Mouse (Mus musculus): ENCODE results near the gene Ccdc170. TPM values are rescaled to one million over a fixed set of nuclear protein-coding genes. Genes with fewer than 3 reads are reported as not detected.

The Ccdc170 gene
- polyA plus RNA-seq, 1 experiment from 2014 or later, result not detected

DNA sequence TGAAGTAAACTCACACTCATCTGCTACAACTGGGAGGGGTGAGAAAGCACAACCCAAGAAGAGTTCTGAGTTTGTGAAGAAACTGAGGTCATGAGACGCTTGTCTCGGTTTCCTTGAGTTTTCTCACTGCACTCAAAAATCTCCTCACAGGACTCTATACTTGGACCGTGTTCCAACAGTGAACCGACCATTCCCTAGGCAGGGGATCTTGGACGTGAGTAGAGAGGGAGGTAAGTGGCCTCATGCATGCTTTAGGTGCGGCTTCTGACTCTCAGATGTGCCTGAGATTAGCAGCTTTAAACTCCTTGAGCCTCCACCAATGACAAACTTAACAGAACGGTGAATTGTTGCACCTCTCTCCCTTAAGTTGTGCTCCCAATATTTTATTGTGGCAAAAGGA lies 16.5 kb upstream of the Ccdc170 start:
- H3K36me3 ChIP-seq (replicated peaks; ENCODE audit: insufficient read depth, low read length), result no peaks in the 10 kb centered on the region
- DNase-seq (no peak), ATAC-seq (no peak)
- H3K4me1 ChIP-seq (ENCODE audit: insufficient read depth), result no peaks in the 10 kb centered on the region
- H3K27me3 ChIP-seq (ENCODE audit: insufficient read depth, low read length), result no peaks in the 10 kb centered on the region
- no peaks in the 10 kb centered on the region for H3K9me3 ChIP-seq (ENCODE audit: low read length)
- no peak overlapping the region for H3K4me2 ChIP-seq (ENCODE audit: low read depth, low read length)
- TF ChIP-seq EP300 (IDR thresholded peaks at IDR 0.05; ENCODE audit: low read depth), result no peak
- no peak for TF ChIP-seq CTCF (IDR thresholded peaks at IDR 0.05; ENCODE audit: low read depth)
- H3K9ac ChIP-seq (replicated peaks), result no peak overlapping the region
- H3K27ac ChIP-seq (ENCODE audit: low read depth), result no peak overlapping the region
- no peak overlapping the region for H3K4me3 ChIP-seq (ENCODE audit: low read depth, low read length)
- 77% methylated on average over 7 of the region's 7 CpGs for WGBS (ENCODE audit: insufficient replicate concordance)

DNA sequence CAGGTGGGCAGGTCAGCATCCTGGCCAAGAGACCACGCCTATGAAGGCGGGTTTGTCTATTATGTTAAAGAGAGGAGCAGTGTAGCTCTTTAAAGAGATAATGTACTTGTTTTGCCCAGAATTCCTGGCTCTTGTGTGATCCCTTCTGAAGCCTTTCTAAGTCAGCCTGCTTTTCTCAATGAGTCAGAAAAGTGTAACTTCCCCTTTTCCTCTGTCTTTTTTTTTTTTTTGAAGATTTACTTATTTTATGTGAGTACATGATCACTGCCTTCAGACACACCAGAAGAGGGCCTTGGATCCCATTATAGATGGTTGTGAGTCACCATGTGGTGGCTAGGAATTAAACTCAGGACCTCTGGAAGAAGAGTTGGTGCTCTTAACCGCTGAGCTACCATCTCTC lies 12.9 kb upstream of the Ccdc170 start:
- DNase-seq (no peak), ATAC-seq (no peak)
- Histone ChIP-seq H3K4me3 (ENCODE audit: low read depth, low read length) (no peak overlapping the region), H3K4me2 (ENCODE audit: low read depth, low read length) (no peak overlapping the region), H3K9me3 (ENCODE audit: low read length) (no peaks in the 10 kb centered on the region), H3K4me1 (ENCODE audit: insufficient read depth) (no peaks in the 10 kb centered on the region), H3K27me3 (ENCODE audit: insufficient read depth, low read length) (no peaks in the 10 kb centered on the region), H3K27ac (ENCODE audit: low read depth) (no peak overlapping the region), H3K36me3 (replicated peaks; ENCODE audit: insufficient read depth, low read length) (no peaks in the 10 kb centered on the region), H3K9ac (replicated peaks) (no peak overlapping the region)
- TF ChIP-seq EP300 (IDR thresholded peaks at IDR 0.05; ENCODE audit: low read depth), result no peak
- 70% methylated on average over 3 of the region's 3 CpGs for WGBS (ENCODE audit: insufficient replicate concordance)

DNA sequence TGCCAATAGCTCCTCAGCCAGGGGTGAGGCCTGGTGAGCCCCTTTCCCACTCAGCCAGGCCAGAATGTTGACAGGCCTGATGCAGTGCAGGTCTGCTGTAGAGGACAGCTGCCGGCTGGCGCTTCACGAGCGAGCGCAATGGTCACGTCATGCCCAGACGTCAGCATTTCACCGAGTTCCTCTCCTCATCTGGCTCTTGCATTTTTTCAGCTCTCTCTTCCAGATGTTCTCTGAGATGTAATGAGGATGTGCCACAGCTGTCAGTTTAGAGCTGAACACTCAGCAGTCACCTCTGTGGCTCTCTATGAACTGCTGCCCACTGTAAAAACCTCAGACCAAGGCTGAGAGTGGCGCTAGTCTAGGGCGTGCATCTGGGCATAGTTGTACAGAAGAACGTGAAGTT lies 8.7 kb upstream of the Ccdc170 start:
- Histone ChIP-seq H3K9ac (replicated peaks) (no peak overlapping the region), H3K4me2 (ENCODE audit: low read depth, low read length) (no peak overlapping the region), H3K4me1 (ENCODE audit: insufficient read depth) (no peaks in the 10 kb centered on the region), H3K27ac (ENCODE audit: low read depth) (no peak overlapping the region), H3K9me3 (ENCODE audit: low read length) (no peaks in the 10 kb centered on the region), H3K4me3 (ENCODE audit: low read depth, low read length) (no peak overlapping the region), H3K36me3 (replicated peaks; ENCODE audit: insufficient read depth, low read length) (no peaks in the 10 kb centered on the region), H3K27me3 (ENCODE audit: insufficient read depth, low read length) (no peaks in the 10 kb centered on the region)
- 78% methylated on average over 11 of the region's 11 CpGs for WGBS (ENCODE audit: insufficient replicate concordance)
- DNase-seq (no peak), ATAC-seq (no peak)
- TF ChIP-seq EP300 (IDR thresholded peaks at IDR 0.05; ENCODE audit: low read depth) (no peak), CTCF (IDR thresholded peaks at IDR 0.05; ENCODE audit: low read depth) (no peak)

DNA sequence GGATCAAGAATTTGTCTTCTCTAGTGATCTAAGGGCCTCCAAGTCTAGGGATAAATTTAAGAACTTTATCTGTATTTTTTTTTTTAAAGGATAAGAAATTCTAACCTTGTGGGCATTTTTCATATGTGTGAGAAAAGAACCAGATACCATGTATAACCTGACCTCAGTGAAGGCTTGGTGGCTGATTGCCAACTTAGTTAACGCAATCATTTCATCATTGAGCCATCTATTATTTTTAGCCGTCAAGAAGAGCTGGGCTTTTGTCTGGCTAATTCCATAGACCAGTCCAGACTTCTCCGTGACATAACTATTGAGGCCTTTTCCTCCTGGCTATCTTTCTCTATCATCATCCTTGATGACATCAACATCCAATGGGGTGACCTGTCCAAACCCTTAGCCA lies 6.9 kb upstream of the Ccdc170 start:
- TF ChIP-seq CTCF (IDR thresholded peaks at IDR 0.05; ENCODE audit: low read depth), result no peak
- no peak for TF ChIP-seq EP300 (IDR thresholded peaks at IDR 0.05; ENCODE audit: low read depth)
- no peak overlapping the region for H3K4me2 ChIP-seq (ENCODE audit: low read depth, low read length)
- no peaks in the 10 kb centered on the region for H3K9me3 ChIP-seq (ENCODE audit: low read length)
- DNase-seq (no peak), ATAC-seq (no peak)
- no peak overlapping the region for H3K4me3 ChIP-seq (ENCODE audit: low read depth, low read length)
- H3K27ac ChIP-seq (ENCODE audit: low read depth), result no peak overlapping the region
- no peaks in the 10 kb centered on the region for H3K27me3 ChIP-seq (ENCODE audit: insufficient read depth, low read length)
- 82% methylated on average over 3 of the region's 3 CpGs for WGBS (ENCODE audit: insufficient replicate concordance)
- no peak overlapping the region for H3K9ac ChIP-seq (replicated peaks)
- no peaks in the 10 kb centered on the region for H3K36me3 ChIP-seq (replicated peaks; ENCODE audit: insufficient read depth, low read length)
- no peaks in the 10 kb centered on the region for H3K4me1 ChIP-seq (ENCODE audit: insufficient read depth)

DNA sequence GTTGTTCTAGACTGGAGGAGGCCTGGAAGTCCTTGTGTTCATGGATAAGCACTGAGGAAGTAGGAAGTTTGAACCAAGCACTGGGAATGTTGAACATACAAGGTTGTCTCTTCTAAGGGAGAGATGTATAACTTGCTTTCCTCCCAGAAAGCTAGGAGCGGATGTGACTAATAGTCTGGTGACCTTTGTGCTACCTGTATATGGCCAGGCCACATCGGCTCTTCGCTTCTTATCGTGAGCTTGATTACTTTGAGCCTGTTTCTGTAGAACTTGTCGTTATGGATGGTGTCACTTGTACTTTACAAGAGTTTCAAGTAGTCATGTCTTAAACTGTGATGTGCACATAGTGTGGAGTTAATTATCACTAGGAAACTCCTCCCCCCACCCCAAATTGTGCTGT lies 5.7 kb upstream of the Ccdc170 start:
- no peak for DNase-seq
- no peak overlapping the region for H3K4me2 ChIP-seq (ENCODE audit: low read depth, low read length)
- no peaks in the 10 kb centered on the region for H3K27me3 ChIP-seq (ENCODE audit: insufficient read depth, low read length)
- ATAC-seq, result no peak
- no peaks in the 10 kb centered on the region for H3K36me3 ChIP-seq (replicated peaks; ENCODE audit: insufficient read depth, low read length)
- 81% methylated on average over 5 of the region's 5 CpGs for WGBS (ENCODE audit: insufficient replicate concordance)
- no peaks in the 10 kb centered on the region for H3K9me3 ChIP-seq (ENCODE audit: low read length)
- H3K4me3 ChIP-seq (ENCODE audit: low read depth, low read length), result no peak overlapping the region
- H3K9ac ChIP-seq (replicated peaks), result no peak overlapping the region
- no peak overlapping the region for H3K27ac ChIP-seq (ENCODE audit: low read depth)
- H3K4me1 ChIP-seq (ENCODE audit: insufficient read depth), result no peaks in the 10 kb centered on the region
- no peak for TF ChIP-seq EP300 (IDR thresholded peaks at IDR 0.05; ENCODE audit: low read depth)
- TF ChIP-seq CTCF (IDR thresholded peaks at IDR 0.05; ENCODE audit: low read depth), result no peak

DNA sequence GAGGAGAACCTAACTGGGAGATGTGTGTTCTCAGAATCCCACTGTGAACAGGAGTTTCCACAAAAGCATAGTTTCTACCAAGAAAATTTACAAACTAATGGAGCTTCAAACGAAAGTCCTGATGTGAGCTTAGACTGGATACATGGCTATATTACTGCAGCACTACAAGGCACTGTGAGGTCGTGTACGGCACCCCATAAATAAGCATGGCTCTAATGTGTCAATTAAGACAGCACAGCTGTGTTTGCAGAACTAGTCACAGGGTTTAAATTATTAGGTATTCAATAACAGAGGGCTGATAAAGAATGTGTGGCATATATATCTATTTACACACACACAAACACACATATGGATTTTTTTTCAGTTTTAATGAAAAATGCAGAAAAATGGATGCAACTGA lies 1.4 kb upstream of the Ccdc170 start:
- WGBS (ENCODE audit: insufficient replicate concordance), result 81% methylated on average over 3 of the region's 3 CpGs

DNA sequence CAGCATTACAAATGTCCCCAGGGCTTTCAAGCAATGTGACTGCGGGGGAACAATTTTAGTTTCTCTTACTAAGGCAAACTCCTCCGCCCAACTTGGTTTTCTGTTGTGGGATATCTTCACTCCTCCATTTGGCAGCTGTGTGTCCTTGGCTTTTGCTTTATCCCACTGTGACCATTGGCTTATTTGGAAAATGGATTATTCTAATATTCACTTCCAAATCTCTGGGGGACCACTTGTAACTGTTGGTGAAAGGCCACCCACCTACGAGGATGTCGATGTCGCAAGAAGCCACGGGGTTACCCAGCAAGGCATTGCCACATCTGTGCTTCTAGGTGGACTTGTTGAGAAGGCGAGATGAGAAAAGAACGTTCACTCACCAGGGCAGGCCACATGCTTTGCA lies 607 bp upstream of the Ccdc170 start:
- H3K36me3 ChIP-seq (replicated peaks; ENCODE audit: insufficient read depth, low read length), result no peaks in the 10 kb centered on the region
- H3K9ac ChIP-seq (replicated peaks), result no peak overlapping the region
- 56% methylated on average over 8 of the region's 8 CpGs for WGBS (ENCODE audit: insufficient replicate concordance)
- no peak for TF ChIP-seq CTCF (IDR thresholded peaks at IDR 0.05; ENCODE audit: low read depth)
- TF ChIP-seq EP300 (IDR thresholded peaks at IDR 0.05; ENCODE audit: low read depth), result no peak
- 0 out of 2 replicates have a peak, but pooled peaks cover 6% of the 10 kb centered on the region for H3K4me1 ChIP-seq (ENCODE audit: insufficient read depth)
- ATAC-seq (no peak), DNase-seq (no peak)
- H3K4me2 ChIP-seq (ENCODE audit: low read depth, low read length), result no peak overlapping the region
- H3K4me3 ChIP-seq (ENCODE audit: low read depth, low read length), result no peak overlapping the region
- no peaks in the 10 kb centered on the region for H3K9me3 ChIP-seq (ENCODE audit: low read length)
- no peak overlapping the region for H3K27ac ChIP-seq (ENCODE audit: low read depth)
- no peaks in the 10 kb centered on the region for H3K27me3 ChIP-seq (ENCODE audit: insufficient read depth, low read length)

More for the DNA sequence above, 1.4 kb upstream of the Ccdc170 start:
- DNase-seq (no peak), ATAC-seq (no peak)
- Histone ChIP-seq H3K4me2 (ENCODE audit: low read depth, low read length) (no peak overlapping the region), H3K4me1 (ENCODE audit: insufficient read depth) (0 out of 2 replicates have a peak, but pooled peaks cover 6% of the 10 kb centered on the region), H3K9me3 (ENCODE audit: low read length) (no peaks in the 10 kb centered on the region), H3K36me3 (replicated peaks; ENCODE audit: insufficient read depth, low read length) (no peaks in the 10 kb centered on the region), H3K4me3 (ENCODE audit: low read depth, low read length) (no peak overlapping the region), H3K27me3 (ENCODE audit: insufficient read depth, low read length) (no peaks in the 10 kb centered on the region), H3K9ac (replicated peaks) (no peak overlapping the region), H3K27ac (ENCODE audit: low read depth) (no peak overlapping the region)
- TF ChIP-seq EP300 (IDR thresholded peaks at IDR 0.05; ENCODE audit: low read depth) (no peak), CTCF (IDR thresholded peaks at IDR 0.05; ENCODE audit: low read depth) (no peak)
